Mouse (Mus musculus) spleen, adult 2 months (tissue): Measurements from ENCODE around the gene Taok3.

Experiments used
- CTCF ChIP-seq: fragments of 200-500 bp; IDR thresholded peaks from 2 replicates; pipeline ENCODE4 v1.5.1; 2011; ENCODE audit warnings: mild to moderate bottlenecking, inconsistent platforms; ENCODE audit not compliant: insufficient read depth, insufficient read length, insufficient replicate concordance; ENCODE audit errors: extremely low read depth
- POLR2A ChIP-seq: fragments of 200-500 bp; IDR thresholded peaks from 2 replicates; pipeline ENCODE4 v1.6.1; 2011; ENCODE audit warnings: low read depth, low read length, inconsistent platforms

DNA sequence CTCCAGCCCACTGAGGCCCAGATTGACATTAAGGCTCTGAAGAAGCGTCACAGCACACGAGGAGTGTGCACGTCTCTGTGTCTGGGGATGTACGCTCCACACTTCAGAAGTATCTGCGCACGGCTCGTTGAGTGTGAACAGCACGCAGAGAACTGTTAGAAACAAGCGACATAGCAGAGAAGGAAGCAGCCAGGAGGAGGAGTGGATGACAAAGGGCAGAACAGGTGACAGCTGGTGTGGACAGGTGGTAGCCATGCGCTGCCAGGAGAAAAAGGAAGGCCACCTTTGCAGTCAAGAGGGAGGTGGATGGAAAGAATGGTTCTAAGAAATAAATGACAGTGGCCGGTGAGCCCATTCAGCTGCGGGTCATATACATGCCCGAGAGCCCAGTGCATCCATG lies 43.9 kb downstream of the Taok3 start:
- no peak for TF ChIP-seq POLR2A
- TF ChIP-seq CTCF: no peak
